Mouse (Mus musculus) layer of hippocampus, adult 9-10 months (tissue): ENCODE results near the gene Arid3a.
A peak's percentile ranks its signal among the peaks of the same experiment; 100 is the strongest.
"Not testable (repeated sequence)": the region's sequence is repeated elsewhere in the genome, so short reads cannot be mapped to it uniquely, and the experiment has no call there.

Source experiments
- DNase-seq: peaks from one replicate; pipeline ENCODE4 v3.0.0; 2022; ENCODE audit warnings: low spot score

Gene Arid3a

DNA sequence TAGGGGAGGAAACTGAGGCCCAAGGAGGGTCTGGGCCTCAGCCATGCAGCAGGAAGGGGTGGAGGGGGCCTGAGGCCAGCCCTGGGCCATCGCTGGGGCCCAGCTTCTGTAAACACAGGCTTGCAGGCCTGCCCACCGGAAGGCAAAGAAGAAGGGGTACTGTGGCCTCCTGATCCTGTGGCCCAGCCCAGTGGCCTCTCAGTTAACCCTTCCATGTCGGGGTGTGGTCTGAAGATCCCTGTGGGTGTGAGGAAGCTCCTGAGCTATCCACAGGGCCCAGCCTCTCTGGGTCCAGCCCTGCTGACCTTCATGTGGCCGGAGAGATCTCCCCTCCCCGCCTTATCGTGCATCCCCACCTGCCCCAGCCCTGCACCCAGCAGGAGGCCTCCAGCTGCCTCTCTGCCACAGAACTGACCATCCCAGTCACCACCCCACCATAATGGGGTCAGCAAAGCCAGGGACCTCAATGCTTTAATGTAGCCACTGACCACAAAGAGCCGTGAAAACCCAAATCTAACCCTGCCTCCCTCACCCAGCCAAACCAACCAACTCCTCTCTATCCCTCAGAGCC, 20.0 kb downstream of the Arid3a start:
- DNase-seq = no peak

DNA sequence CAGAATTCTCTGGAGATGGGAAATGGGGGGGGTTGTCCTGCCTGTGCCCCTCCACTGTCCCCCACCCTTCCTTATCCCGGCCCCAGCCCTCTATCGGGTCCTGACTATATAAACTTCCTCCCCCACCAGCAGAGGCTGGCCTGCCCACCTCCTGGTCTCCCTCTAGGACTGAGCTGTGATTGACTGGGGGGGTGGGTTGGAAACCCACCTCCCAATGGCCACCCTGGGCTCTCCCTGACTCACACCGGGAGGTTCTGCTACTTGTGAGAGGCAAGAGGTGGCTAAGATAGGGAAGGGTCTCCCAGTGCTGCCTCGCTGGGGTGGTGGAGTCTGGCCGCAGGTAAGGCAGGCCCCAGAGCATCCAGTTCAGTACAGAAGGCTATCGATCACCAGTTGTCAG, 20.7 kb downstream of the Arid3a start:
- no peak for DNase-seq

DNA sequence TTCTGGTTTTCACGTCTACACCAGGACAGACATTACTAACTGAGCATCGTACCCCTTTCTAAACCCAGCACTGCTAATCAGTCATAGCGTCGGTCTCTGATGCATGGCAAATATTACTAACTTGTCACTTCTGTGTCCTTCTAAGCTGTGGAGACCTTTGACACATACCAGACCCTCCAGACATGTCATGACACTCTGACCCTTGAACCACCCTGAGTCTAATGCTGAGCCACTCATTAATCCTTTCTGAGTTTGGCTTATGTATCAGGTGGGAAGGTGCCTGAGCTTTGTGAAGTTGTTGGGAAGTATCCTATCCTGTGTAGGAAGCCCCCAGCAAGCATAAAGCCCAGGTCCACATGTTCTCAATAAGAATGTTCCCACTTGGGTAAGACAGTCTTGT, 23.0 kb downstream of the Arid3a start:
- no peak for DNase-seq

DNA sequence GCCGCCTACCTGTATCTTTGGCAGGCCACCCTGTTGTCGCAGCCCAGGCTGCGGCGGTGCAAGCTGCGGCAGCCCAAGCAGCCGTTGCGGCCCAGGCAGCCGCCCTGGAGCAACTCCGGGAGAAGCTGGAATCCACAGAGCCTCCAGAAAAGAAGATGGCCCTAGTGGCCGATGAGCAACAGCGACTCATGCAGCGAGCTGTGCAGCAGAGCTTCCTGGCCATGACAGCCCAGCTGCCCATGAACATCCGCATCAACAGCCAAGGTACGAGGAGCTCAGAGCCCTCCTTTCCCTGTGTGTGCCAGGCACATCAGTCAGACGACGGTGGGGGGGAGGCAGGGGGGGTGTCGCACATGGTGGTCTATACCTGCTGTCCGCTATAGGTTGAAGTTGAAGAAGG, 23.8 kb downstream of the Arid3a start:
- no peak for DNase-seq

DNA sequence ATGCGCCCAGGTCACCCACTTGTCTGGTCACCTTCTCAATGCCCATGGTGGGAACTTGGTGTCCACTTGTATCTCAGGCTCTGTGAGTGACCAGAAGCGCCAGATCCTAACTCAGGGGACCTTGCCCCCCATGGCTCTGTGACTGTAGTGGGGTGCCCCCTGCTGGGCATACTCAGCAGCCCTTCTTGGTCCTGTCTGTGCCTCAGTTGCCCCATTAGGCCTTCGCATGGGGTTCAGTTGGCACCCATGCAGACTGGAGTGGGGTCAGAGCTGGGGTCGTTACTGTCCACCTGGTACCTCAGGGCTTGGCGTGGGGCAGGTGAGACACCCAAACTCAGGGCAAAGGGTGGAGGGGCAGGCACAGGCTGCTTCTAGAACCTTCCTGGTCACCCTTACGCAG, 27.1 kb downstream of the Arid3a start:
- no peak for DNase-seq

- DNase-seq = no peak
Measured at GRCm38 (mm10) chr10:79955691-79956090, 28.8 kb downstream of the Arid3a start.

- DNase-seq = no peak
Measured at GRCm38 (mm10) chr10:79956643-79957154, 29.9 kb downstream of the Arid3a start.

DNA sequence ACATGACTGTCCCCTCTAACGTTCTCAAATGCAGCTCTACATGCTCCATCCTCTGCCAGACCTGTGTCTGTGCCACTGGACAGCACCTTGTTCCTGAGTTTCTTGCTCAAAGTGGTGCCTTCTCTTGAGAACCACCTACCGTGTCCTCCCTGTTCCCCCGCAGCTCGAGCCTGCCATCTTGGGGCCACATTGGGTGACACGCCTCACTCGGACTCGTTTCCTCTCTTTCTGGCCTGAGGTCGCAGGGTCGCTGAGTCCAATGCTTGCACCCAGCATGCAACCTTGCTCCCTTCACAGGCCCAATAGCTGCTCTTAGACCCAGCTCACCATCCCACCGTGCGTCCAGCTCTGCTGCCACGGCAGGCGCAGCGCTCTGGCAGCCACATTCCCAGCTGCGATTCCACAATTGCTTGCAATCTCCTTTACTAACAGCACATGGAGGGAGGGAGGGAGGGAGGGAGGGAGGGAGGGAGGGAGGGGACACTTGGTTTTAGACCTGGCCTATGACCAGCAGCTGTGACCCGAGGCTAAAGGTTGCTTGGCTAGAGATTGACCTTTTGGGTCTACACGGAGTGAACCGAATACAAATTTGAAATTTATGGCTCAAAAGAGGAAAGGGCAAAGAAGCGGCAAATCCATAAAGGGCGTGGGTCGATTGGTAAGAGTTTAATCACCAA, 31.4 kb downstream of the Arid3a start:
- peak; percentile 64 for DNase-seq

GRCm38 (mm10) chr10:79959412-79959811, 32.6 kb downstream of the Arid3a start:
- not testable (repeated sequence) for DNase-seq

- DNase-seq = peak; percentile 99
Measured at GRCm38 (mm10) chr10:79959847-79960601, 33.2 kb downstream of the Arid3a start, which contains the start of gene Wdr18. Wdr18 (plus strand) TSS chr10:79960152.

DNA sequence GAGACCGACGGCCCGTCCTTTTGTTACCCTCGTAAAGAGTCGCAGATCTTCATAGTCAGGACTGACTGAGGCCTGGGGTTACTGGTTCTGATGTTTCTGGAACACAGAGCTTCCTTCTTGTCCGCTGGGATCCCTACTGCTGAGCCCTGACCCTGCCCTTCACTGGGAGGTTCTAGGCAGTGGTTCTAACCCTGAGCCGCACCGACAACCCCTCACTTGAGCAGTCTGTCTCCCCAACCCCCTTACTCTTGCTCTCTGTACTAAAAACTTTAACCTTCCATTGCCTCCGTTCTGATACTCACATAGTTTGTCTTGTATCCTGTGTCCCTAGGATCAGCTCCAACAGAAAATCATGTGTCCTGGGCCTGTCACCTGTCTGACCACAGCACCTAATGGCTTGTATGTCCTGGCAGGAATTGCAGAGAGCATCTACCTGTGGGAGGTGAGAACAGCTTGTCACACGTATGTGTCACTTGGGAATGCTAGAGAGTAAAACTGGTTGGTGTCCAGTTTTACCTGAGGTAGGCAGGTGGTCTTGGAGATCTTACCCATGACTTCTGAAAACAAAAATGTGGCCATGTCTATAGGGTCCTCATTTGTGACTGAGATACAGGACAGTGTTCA, 33.9 kb downstream of the Arid3a start:
- DNase-seq = no peak

GRCm38 (mm10) chr10:79964727-79965126, 37.9 kb downstream of the Arid3a start:
- DNase-seq = no peak

DNA sequence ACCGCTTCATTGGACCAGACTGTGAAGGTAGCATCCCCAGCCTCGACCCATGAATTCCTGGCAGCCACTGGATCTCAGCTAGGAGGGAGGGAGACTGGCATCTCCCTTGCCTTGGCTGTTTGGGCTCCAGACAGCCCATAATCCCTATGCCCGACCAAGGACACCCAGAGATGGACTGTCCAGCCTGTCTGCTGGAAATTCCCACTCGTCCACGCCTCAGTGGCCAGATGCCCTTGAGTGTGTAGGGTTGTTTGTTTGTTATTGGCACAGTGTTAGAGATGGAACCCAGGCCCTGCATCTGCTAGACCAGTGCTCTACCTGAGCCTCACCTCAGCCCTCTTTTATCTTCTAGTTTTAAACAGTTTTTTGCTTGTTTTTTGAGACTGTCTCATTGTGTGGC, 38.5 kb downstream of the Arid3a start:
- no peak for DNase-seq

- DNase-seq = no peak
Measured at GRCm38 (mm10) chr10:79966886-79967400, 40.1 kb downstream of the Arid3a start.

GRCm38 (mm10) chr10:79968181-79968580, 41.3 kb downstream of the Arid3a start:
- DNase-seq = no peak

- DNase-seq = no peak
Measured at GRCm38 (mm10) chr10:79969124-79969568, 42.3 kb downstream of the Arid3a start.

- DNase-seq = no peak
Measured at GRCm38 (mm10) chr10:79970415-79971182, 43.8 kb downstream of the Arid3a start, which contains the start of gene Grin3b. Grin3b (plus strand) TSS chr10:79970715.

DNA sequence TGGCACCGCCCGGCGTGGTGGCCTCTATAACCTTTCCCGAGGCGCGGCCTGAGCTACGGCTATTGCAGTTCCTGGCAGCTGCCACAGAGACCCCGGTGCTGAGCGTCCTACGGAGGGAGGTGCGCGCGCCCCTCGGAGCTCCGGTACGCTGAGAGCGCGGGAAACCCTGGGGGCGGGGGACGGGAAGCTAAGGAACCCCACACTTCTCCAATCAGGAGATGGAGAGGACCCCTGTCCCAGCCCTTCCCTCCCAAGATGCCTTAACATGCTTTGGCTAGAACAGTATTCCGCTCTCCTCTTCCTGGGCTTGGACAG, 44.3 kb downstream of the Arid3a start:
- DNase-seq = no peak

- DNase-seq = no peak
Measured at GRCm38 (mm10) chr10:79972831-79973230, 46.0 kb downstream of the Arid3a start.

DNA sequence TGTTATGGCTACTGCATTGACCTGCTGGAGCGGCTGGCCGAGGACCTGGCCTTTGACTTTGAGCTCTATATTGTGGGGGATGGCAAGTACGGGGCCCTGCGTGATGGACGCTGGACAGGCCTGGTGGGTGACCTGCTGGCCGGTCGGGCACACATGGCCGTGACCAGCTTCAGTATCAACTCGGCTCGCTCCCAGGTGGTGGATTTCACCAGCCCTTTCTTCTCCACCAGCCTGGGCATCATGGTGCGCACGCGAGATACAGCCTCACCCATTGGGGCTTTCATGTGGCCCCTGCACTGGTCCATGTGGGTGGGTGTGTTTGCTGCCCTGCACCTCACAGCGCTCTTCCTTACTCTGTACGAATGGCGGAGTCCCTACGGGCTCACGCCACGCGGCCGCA, 47.2 kb downstream of the Arid3a start:
- no peak for DNase-seq

- DNase-seq = no peak
Measured at GRCm38 (mm10) chr10:79974668-79975067, 47.8 kb downstream of the Arid3a start.
